ENCODE assay signal across 28 mouse cellular contexts in the genomic region with DNA sequence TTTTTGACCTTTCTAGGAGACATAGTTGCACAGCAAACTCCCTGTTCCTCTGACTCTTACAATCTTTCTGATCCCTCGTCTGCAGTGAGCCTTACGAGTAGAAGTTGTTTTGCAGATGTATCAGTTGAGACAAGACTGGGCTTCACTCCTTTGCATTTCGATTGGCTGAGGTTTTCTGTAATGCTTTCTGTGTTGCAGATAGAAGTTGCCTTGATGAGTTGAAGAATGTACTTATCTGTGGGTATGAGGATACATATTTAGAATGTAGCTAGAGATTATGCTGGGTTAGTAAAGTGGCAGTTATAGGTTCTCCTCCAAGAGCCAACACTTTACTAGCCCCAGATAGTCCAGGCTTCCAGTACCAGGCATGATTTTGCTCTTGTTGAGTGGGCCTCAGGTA.
A peak's percentile ranks its signal among the peaks of the same experiment; 100 is the strongest.
DNase-seq lines count a peak whose midpoint lies in the region; ATAC-seq lines count a peak whose summit lies in the region.
"Had no signal": no experiment of that assay in that cellular context is flagged by ENCODE, and none has a peak within 500 bp of the region (broad histone marks: within the 10 kb centered on the region; RNA-seq: fewer than 3 reads in every experiment).

No protein-coding gene starts in this region.

- no peak overlapping the region for H3K4me2 ChIP-seq in heart, embryonic 12.5 days
- no peak overlapping the region for H3K4me2 ChIP-seq in liver, embryonic 13.5 days
- H3K4me2 ChIP-seq in liver, embryonic 11.5 days, result no peak overlapping the region
- H3K4me2 ChIP-seq: embryonic facial prominence, embryonic 13.5 days; embryonic facial prominence, embryonic 15.5 days; forebrain, embryonic 12.5 days had no signal

- H3K9ac ChIP-seq in heart, embryonic 12.5 days, result no peak overlapping the region
- H3K9ac ChIP-seq in liver, embryonic 13.5 days, result no peak overlapping the region
- H3K9ac ChIP-seq in liver, embryonic 11.5 days (ENCODE audit: low read depth, low read length), result no peak overlapping the region
- H3K9ac ChIP-seq: embryonic facial prominence, embryonic 13.5 days; embryonic facial prominence, embryonic 15.5 days; forebrain, embryonic 12.5 days had no signal

- no peak for ATAC-seq in heart, embryonic 12.5 days (ENCODE audit: insufficient number of reproducible peaks, low FRiP score)
- peak; percentile 43 for ATAC-seq in liver, embryonic 13.5 days (ENCODE audit: low read depth)
- no peak for ATAC-seq in liver, embryonic 11.5 days (replicated peaks; ENCODE audit: low FRiP score)
- ATAC-seq in megakaryocyte-erythroid progenitor cell, adult 5-6 weeks (replicated peaks; ENCODE audit: low FRiP score, low TSS enrichment, poor library complexity, severe bottlenecking), result peak; percentile 71
- ATAC-seq: CD4-positive, CD25-positive, alpha-beta regulatory T cell, adult 4 months; forebrain, embryonic 14.5 days had no signal

- 85% methylated on average over 3 of the region's 3 CpGs for WGBS in heart, embryonic 12.5 days
- WGBS in liver, embryonic 13.5 days (ENCODE audit: insufficient replicate concordance), result 26% methylated on average over 3 of the region's 3 CpGs
- WGBS in liver, embryonic 11.5 days, result 66% methylated on average over 3 of the region's 3 CpGs

- H3K27me3 ChIP-seq in heart, embryonic 12.5 days (replicated peaks), result no peaks in the 10 kb centered on the region
- H3K27me3 ChIP-seq in liver, embryonic 13.5 days, result no peaks in the 10 kb centered on the region
- H3K27me3 ChIP-seq in liver, embryonic 11.5 days (replicated peaks; ENCODE audit: control insufficient read depth, insufficient read depth, low read length), result no peaks in the 10 kb centered on the region
- H3K27me3 ChIP-seq: CH12.LX; embryonic facial prominence, embryonic 13.5 days; embryonic facial prominence, embryonic 15.5 days had no signal

- no peak overlapping the region for H3K27ac ChIP-seq in heart, embryonic 12.5 days (ENCODE audit: poor library complexity, severe bottlenecking)
- no peak overlapping the region for H3K27ac ChIP-seq in liver, embryonic 13.5 days
- no peak overlapping the region for H3K27ac ChIP-seq in liver, embryonic 11.5 days (ENCODE audit: low read depth, low read length)
- H3K27ac ChIP-seq: embryonic facial prominence, embryonic 13.5 days; embryonic facial prominence, embryonic 15.5 days; forebrain, embryonic 10.5 days; forebrain, embryonic 12.5 days had no signal

- H3K4me3 ChIP-seq in heart, embryonic 12.5 days, result no peak overlapping the region
- H3K4me3 ChIP-seq in liver, embryonic 13.5 days (replicated peaks), result no peak overlapping the region
- H3K4me3 ChIP-seq in liver, embryonic 11.5 days (ENCODE audit: low read depth, low read length), result no peak overlapping the region
- H3K4me3 ChIP-seq: embryonic facial prominence, embryonic 13.5 days; embryonic facial prominence, embryonic 15.5 days; erythroblast, embryonic 14.5 days; forebrain, embryonic 10.5 days; forebrain, embryonic 12.5 days had no signal

- no peaks in the 10 kb centered on the region for H3K9me3 ChIP-seq in heart, embryonic 12.5 days (replicated peaks)
- no peaks in the 10 kb centered on the region for H3K9me3 ChIP-seq in liver, embryonic 13.5 days (replicated peaks)
- H3K9me3 ChIP-seq in liver, embryonic 11.5 days (ENCODE audit: control insufficient read depth, low read length), result no peaks in the 10 kb centered on the region
- H3K9me3 ChIP-seq: embryonic facial prominence, embryonic 13.5 days; embryonic facial prominence, embryonic 15.5 days; forebrain, embryonic 10.5 days; forebrain, embryonic 12.5 days had no signal

- peak; percentile 49 for DNase-seq in heart, adult 11 months
- no peak for DNase-seq in liver, embryonic 13.5 days
- DNase-seq in liver, embryonic 11.5 days (ENCODE audit: low spot score), result no peak
- peak; percentile 8 for DNase-seq in testis, postnatal 10 days (ENCODE audit: low spot score)
- DNase-seq in testis, postnatal 14 days (ENCODE audit: low spot score), result no peak
- no peak for DNase-seq in kidney, postnatal 14 days
- DNase-seq: adrenal gland, adult 2 months; adrenal gland, postnatal 10 days; adrenal gland, postnatal 25 days; B cell, adult 2 months; cerebellum, adult 11 months; cerebellum, adult 18-20 months; cerebellum, adult 8-10 months; cerebellum, adult 9-11 months; cerebellum, postnatal 14 days; cerebellum, postnatal 36 days; embryo, embryonic 11 days had no signal

- no peaks in the 10 kb centered on the region for H3K36me3 ChIP-seq in heart, embryonic 12.5 days
- H3K36me3 ChIP-seq in liver, embryonic 13.5 days, result no peaks in the 10 kb centered on the region
- H3K36me3 ChIP-seq in liver, embryonic 11.5 days (ENCODE audit: control insufficient read depth, insufficient read depth, low read length), result no peaks in the 10 kb centered on the region
- H3K36me3 ChIP-seq: embryonic facial prominence, embryonic 13.5 days; embryonic facial prominence, embryonic 15.5 days; forebrain, embryonic 10.5 days; forebrain, embryonic 12.5 days; G1E had no signal

- H3K4me1 ChIP-seq in heart, embryonic 12.5 days (replicated peaks), result peaks cover 49% of the 10 kb centered on the region
- peaks cover 42% of the 10 kb centered on the region for H3K4me1 ChIP-seq in liver, embryonic 13.5 days (replicated peaks)
- H3K4me1 ChIP-seq in liver, embryonic 11.5 days (replicated peaks; ENCODE audit: control insufficient read depth, insufficient read depth, low read length), result peaks cover 31% of the 10 kb centered on the region

Comparison
In these comparisons a context has a peak if more than half of its experiments do, and no peak if none do; other contexts are left out.
1. DNase-seq: peak in heart, adult 11 months (single experiment) and testis, postnatal 10 days (single experiment); none in liver, embryonic 13.5 days (single experiment), liver, embryonic 11.5 days (single experiment), testis, postnatal 14 days (single experiment) and kidney, postnatal 14 days (single experiment).
2. ATAC-seq: peak in liver, embryonic 13.5 days (single experiment) and megakaryocyte-erythroid progenitor cell, adult 5-6 weeks (single experiment); none in heart, embryonic 12.5 days (single experiment) and liver, embryonic 11.5 days (single experiment).